Mouse (Mus musculus) right cerebral cortex, postnatal 25 days (tissue): ENCODE results near the gene Olfr60.

Source experiments
- DNase-seq: peaks from one replicate; pipeline ENCODE4 v3.0.0; 2022

The Olfr60 gene

DNA sequence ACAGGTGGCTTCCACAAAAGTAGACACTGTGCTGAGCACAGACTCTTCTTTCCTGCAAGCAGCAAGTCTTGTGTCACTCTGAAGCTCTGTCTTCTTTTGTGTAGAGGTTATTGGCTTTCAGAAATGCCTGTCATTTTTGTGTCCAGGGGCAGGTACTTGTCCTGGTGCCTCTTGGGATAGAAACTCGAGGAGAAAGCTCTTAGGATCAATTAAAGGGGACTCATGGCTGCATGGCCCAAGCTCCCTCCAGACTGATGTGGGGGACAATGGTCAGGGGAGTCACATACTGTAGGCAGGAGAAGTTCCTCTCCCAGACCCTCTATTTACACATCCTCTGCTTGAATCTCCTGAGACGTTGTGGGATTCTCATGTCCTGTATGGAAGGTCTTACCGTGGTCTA, at the start of gene Olfr60:
TSS of gene Olfr60 (minus strand) at position 101 of the 400 bp plus-strand sequence.
- no peak for DNase-seq

DNA sequence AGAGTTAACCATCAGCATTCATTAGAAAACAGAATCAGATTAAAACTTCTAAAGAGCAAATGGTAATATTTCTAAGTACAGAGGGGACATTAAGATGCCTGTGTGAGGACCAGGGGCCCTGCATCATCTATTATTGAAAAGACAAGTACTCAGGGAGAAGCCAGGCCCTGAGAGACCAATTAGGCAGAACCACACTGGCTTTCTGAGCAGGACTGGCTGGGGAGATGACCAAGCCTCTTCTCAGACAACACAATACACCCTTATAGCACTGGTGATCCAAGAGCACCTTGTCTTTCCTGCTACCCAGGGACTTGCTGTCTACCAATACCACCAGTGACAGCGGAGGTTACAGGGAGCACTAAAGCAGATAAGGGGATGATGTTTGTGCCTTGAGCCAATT, 41.3 kb upstream of the Olfr60 start, which contains the start of gene Olfr531:
TSS of gene Olfr531 (minus strand) at position 101 of the 400 bp plus-strand sequence.
- DNase-seq, result no peak

DNA sequence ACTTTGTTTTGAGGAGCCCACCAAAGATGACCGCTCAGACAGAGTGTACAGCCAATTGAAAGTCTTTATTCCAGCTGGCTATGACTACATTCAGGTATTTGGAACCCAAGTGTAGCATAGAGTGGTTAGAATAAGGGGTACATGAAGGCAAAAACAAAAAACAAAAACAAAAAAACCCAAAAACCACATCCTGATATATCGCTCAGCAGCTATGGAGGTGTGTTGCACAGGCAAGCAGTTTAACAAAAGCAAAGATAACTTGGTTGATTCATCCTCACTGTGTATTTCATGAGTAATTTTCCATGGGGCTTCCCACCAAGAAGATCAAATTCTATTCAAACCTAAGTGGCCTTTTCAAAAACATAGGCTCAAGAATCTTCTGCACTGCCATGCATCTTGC, 15.4 kb upstream of the Olfr60 start:
- DNase-seq, result no peak

DNA sequence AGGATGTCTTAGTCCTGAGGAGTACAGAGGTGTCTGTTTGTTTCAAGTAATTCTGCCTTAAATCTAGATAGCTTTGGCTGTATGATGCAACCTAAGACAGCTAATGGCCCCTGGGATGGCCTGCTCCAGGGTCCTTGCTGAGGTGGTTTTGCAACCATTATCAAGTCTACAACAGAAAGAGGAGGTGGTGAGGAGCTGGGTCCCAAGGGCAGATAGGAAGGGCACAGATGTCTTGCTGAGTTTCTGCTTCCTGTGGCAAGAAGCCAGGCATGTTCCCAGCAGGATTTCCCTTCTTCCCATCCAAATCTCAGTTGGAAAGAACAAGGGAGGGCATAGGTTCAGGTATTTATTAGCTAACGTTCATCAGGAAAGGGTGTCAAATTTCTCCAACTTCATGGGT, 14.8 kb upstream of the Olfr60 start, which contains the start of gene Olfr530:
TSS of gene Olfr530 (minus strand) at position 101 of the 400 bp plus-strand sequence.
- no peak for DNase-seq

DNA sequence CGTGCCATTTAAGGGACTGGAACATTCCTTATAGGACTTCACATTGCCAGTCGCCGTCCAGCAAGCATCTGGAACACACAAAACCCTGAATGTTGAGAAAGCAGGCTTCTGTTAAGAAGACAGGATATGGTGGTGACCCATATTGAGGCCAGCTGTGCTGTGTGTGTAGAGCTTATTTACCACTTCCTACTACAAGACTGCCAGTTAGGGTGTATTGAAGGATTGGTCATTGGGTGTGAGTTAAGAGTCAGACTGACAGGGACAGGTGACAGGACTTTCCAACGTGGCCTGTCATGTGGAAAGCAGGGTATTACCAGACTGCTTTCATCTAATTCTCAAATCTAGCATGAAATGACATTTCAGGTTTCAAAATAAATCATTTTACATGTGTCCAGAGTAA, 12.8 kb upstream of the Olfr60 start:
- DNase-seq, result no peak

DNA sequence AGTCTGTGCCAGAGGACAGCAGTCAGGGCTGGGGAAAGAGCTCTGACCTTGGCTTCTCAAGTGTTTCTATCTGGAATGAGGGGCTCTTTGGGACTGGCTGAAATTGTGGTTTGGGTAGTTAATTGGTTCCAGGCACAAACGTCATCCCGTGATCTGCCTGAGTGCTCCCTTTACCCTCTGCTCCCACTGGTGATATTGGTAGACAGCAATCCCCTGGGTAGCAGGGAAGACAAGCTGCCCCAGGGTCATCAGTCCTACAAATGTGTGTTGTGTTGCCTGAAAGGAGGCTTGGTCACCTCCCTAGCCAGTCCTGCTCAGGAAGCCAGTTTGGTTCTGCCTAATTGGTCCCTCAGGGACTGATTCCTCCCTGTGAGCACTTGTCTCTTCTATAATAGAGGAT, 27.8 kb downstream of the Olfr60 start, which contains the start of gene Olfr527:
TSS of gene Olfr527 (plus strand) at position 301 of the 400 bp plus-strand sequence.
- no peak for DNase-seq

DNA sequence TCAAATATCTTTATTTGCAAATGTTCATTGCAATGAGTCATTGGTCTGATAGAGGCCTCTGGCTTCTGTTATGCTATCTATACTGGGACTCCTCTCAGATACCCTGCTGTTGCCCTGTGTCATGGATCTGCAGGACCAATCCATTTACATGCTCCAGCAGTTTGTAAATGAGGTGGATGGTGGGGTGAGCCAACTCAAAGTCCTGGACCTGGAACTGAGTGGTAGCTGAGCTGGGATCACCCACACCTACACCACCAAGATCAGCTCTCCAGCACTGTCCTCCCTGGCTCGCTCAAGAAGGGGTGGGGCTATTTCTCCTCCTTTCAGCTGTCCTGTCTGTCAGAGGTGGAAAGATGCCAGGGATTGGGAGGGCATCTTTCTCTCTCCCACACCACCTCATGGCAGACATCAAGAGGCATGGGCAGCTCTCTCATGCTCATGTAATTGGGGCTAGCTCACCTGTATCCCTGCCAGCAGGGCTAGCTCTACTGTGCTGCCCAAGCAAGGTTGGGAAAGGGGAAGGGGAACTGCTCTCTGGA, 31.6 kb downstream of the Olfr60 start:
- DNase-seq, result no peak

DNA sequence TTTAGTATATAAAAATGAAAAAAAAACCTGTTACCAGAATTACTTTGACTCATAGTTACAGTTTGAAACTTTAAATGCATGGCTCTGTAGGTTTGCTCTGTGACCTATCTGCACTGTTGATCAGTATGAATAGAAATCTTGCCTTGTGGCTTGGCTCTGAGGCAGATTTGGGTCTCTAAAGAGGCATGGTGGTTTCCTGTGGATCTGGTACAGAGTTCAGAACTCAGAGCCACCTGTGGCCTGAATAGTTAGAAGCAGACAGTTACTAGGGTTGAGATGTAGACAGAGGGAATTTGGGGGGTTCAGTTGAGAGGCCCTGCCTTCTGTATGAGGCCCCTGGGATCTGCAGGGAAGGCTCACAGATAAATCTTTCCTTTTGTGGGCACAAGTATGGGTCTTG, 40.3 kb downstream of the Olfr60 start:
- no peak for DNase-seq

DNA sequence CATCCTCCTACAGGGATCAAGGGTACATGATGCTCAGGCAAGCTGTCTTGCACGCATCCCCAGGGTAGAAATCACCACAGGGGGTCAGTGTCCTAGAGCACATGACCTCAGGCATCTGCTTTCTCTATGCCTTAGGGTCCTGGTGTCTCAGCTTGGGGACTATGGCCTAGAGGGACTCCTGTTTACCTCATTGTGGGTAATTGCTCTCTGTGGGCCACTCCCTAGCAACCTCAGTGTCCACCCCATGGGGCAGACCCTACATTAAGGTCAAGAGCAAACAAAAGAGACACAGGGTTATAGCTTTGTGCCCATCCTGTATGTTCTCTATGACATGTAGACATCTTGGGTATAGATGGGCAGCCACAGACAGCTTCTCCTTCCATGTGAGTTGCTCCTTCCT, 40.9 kb downstream of the Olfr60 start, which contains the start of gene Olfr525:
TSS of gene Olfr525 (plus strand) at position 301 of the 400 bp plus-strand sequence.
- DNase-seq, result no peak

DNA sequence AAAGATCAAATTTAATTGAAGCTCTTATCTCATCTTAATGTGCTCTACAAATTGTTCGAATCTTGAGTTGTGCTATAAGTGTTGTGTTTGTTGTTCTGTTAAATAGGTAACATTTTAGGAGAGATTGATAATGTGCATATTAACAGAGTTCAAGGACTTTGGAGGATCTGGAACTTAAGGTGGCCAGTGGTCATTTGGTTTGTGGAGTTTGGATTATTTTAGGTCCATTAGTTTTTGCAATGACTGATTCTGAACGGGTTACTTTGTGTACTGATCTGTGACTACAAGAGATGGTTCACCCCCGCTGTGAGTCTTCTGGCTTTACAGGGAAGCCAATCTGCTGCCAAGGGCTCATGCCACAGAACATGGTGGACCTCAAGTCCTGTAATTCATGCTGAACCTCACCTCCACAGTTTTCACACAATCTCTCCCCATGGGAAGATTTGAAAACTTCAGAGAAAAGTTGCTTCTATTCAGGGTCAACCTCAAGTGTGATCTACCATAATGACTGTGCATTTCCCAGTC, 41.5 kb downstream of the Olfr60 start:
- DNase-seq, result no peak

DNA sequence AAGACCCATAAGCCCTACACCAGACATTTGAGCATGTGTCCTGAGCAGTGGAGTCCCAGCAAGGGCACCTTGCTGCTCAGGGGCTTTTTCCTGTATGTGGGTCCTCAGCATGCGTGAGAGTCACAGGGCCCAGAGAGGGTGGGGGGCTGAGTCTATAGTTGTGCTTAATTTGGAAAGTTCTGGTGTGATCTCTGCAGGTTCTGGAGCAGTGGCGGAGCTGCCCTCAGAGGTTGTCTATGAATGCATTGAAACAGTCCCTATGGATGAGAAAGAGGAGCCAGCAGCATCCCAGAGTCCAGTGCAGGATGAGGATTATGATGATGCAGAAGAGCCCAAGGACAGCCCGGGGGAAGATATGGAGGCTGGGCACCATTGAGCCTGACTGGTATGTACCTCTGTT, 62.1 kb downstream of the Olfr60 start:
- DNase-seq, result no peak

DNA sequence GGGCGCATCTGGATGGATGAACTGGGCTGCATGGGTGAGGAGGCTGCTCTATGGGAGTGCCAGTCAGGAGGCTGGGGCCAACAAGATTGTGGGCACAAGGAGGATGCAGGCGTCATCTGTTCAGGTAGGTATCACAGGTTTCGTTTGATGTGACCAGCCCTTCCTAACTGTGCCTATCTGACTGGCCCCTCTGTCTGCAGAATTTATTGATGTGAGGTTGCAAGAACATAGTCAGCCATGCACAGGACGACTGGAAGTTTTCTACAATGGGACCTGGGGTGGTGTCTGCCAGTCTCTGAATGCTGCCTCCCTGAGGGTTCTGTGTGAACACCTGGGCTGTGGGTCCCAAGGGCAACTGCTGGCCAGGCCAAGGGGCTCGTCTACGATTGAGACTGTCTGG, 64.6 kb downstream of the Olfr60 start:
- no peak for DNase-seq

DNA sequence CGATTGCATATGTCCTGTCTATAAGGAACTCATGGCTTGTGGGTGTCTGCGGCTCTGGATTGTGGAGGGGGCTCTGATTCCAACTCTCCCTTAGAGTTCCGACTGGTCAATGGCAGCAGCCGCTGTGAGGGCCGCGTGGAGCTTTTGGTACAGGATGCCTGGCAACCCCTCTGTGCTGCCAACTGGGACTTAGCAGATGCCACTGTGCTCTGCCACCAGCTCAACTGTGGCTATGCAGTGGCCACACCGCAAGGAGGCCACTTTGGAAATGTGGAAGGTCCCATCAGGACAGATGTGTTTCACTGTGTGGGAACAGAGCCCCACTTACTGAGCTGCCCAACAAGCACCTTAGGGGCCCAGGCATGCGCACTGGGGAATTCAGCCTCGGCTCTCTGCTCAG, 65.7 kb downstream of the Olfr60 start:
- DNase-seq, result no peak
